Mouse (Mus musculus) C2C12 (cell line): ENCODE measurements at regions not wholly inside any gene's neighbourhood (a gene's known extent, or its start where the extent isn't known, plus 50 kb on each side); places are given as distances from the start of the nearest gene placed in this dataset.

Experiments used
- H3K27me3 ChIP-seq: one replicate; pipeline ENCODE4 v1.6.1; 2011; ENCODE audit not compliant: control insufficient read depth, insufficient read depth, insufficient read length
- H3K36me3 ChIP-seq: one replicate; pipeline ENCODE4 v1.6.1; 2011; ENCODE audit not compliant: control insufficient read depth, insufficient read depth
- H3K4me3 ChIP-seq: one replicate; pipeline ENCODE4 v1.5.1; 2011; ENCODE audit warnings: mild to moderate bottlenecking, control low read depth; ENCODE audit not compliant: poor library complexity, insufficient read depth, severe bottlenecking
- H3K79me2 ChIP-seq: one replicate; pipeline ENCODE4 v1.6.1; 2011; ENCODE audit not compliant: control insufficient read depth, insufficient read depth
- H3K79me3 ChIP-seq: one replicate; pipeline ENCODE4 v1.6.1; 2011; ENCODE audit warnings: low read depth, control low read depth
- H3ac ChIP-seq: one replicate; pipeline ENCODE3; 2011; ENCODE audit warnings: low read depth; ENCODE audit not compliant: control insufficient read depth, insufficient read length
- CEBPB ChIP-seq: IDR thresholded peaks from one replicate; pipeline ENCODE4 v1.6.1; 2011; ENCODE audit warnings: low read depth, mild to moderate bottlenecking, control low read depth, moderate library complexity
- CTCF ChIP-seq: IDR thresholded peaks from one replicate; pipeline ENCODE4 v1.5.1; 2011; ENCODE audit not compliant: control insufficient read depth, insufficient read depth, insufficient read length
- FOSL1 ChIP-seq: IDR thresholded peaks from one replicate; pipeline ENCODE4 v1.8.0; 2011; ENCODE audit warnings: mild to moderate bottlenecking, low read length; ENCODE audit not compliant: poor library complexity, insufficient read depth, severe bottlenecking
- MAX ChIP-seq: IDR thresholded peaks from one replicate; pipeline ENCODE4 v1.6.1; 2011; ENCODE audit warnings: mild to moderate bottlenecking, control low read depth
- MYOD1 ChIP-seq: IDR thresholded peaks from one replicate; pipeline ENCODE4 v1.6.1; 2011; ENCODE audit warnings: low read depth; ENCODE audit not compliant: control insufficient read depth, insufficient read length
- MYOG ChIP-seq: IDR thresholded peaks from one replicate; pipeline ENCODE4 v1.6.1; 2011; ENCODE audit not compliant: control insufficient read depth, insufficient read length; ENCODE audit errors: extremely low read depth
- USF1 ChIP-seq: IDR thresholded peaks from one replicate; pipeline ENCODE4 v1.6.1; 2011; ENCODE audit warnings: low read depth, mild to moderate bottlenecking, control low read depth, moderate library complexity

DNA sequence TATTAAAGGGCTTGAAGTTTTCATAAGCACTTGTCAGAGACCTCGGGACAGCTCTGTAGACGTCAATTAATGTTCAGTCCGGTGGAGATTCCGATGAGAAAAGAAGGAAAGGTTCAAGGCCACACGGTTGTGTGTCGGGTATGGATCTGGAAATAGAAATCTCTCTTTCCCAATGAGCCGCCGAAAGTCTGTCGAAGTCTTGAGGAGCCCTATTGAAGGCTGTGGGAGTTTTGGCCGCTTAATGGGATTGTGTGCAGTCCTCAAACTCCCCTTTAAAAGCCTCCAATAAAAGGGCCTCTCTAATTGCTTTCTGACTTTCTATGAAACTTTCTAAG, 92.0 kb upstream of the Dio3 start:
- no peak overlapping the region for H3K4me3 ChIP-seq
- no peak for TF ChIP-seq MAX
- no peak for TF ChIP-seq CEBPB
- TF ChIP-seq FOSL1 = no peak
- TF ChIP-seq MYOG = no peak
- TF ChIP-seq USF1 = no peak
- no peak for TF ChIP-seq CTCF
- TF ChIP-seq MYOD1 = no peak
- no peak overlapping the region for H3ac ChIP-seq
- no peaks in the 10 kb centered on the region for H3K79me2 ChIP-seq
- peaks cover 50% of the 10 kb centered on the region for H3K27me3 ChIP-seq
- no peaks in the 10 kb centered on the region for H3K36me3 ChIP-seq
- no peaks in the 10 kb centered on the region for H3K79me3 ChIP-seq

DNA sequence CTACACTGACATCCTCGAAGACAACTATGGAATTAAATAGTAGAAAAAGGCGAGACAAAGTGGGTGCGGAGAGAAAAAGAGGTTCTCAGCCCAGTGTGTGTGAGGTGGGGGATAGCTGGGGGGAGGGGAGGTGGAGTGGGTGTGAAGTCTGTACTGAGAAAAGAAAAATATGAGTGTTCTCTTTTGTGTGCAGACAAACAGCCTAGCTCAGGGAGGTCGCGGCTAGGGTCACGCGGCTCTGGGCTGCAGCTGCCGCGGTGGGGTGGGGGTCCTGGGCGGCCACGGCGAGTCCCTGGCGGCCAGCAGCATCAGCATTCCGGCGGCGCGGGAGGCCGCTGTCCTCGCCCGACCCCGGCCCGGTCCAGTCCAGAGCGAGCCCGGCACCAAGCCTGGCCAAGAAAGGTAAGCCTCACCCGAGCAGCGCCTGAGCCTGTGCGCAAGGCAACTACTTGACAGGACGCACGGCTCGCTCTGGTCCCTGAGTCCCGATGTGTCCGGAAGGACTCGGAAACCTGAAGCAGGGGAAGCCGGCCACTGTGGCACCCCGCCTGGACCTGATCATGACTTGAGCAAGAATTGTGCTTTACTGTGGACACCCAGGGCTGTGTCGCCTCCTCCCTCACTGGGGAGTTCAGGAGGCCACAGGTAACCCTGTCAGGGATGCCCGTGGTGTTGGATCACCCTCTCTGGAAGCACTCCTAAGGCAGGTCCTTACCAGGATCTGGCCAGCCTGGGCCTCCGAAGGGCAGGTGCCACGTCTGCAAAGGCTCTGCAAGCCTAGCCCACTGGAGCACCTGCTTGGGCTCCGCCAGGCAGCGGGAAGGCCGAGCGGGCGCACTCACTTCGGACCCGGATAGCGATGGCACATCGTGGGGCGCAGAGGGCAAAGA, 91.4 kb upstream of the Dio3 start:
- no peak for TF ChIP-seq CEBPB
- no peak for TF ChIP-seq USF1
- no peak for TF ChIP-seq FOSL1
- no peak for TF ChIP-seq MYOD1
- TF ChIP-seq MYOG = no peak
- TF ChIP-seq CTCF = no peak
- TF ChIP-seq MAX = no peak

DNA sequence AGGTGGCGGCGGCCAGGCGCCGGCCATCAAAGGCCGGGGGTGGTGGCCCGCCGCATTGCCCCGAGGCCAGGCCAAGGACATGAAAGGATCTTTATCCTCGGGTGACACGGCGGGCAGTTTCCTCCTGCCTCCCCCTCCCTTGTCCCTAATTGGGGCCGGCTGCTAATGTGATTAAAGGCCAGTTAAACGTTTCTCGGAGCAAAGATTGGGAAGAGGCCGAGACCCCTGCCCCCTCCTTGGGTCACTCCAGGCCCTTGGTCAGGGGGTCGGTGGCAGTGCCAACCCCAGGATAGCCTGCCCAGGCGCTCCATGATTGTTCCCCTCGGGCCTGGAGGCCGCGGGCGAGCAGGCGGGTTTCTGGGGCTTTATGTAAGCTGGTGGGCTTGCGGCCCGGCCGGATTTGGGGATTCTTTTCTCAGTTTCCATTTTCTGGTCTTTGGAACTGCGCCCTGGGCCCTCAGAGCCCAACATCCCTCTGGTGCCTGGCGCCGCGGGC, 90.7 kb upstream of the Dio3 start:
- Histone ChIP-seq H3K36me3 (no peaks in the 10 kb centered on the region), H3K79me3 (no peaks in the 10 kb centered on the region), H3K4me3 (no peak overlapping the region), H3K79me2 (no peaks in the 10 kb centered on the region), H3K27me3 (peaks cover 56% of the 10 kb centered on the region), H3ac (no peak overlapping the region)
- TF ChIP-seq CTCF (no peak), MYOG (no peak), FOSL1 (no peak), MYOD1 (no peak), USF1 (no peak)

More for the DNA sequence above, 91.4 kb upstream of the Dio3 start:
- Histone ChIP-seq H3K4me3 (no peak overlapping the region), H3K79me2 (no peaks in the 10 kb centered on the region), H3K36me3 (no peaks in the 10 kb centered on the region), H3ac (no peak overlapping the region), H3K27me3 (peaks cover 56% of the 10 kb centered on the region), H3K79me3 (no peaks in the 10 kb centered on the region)

DNA sequence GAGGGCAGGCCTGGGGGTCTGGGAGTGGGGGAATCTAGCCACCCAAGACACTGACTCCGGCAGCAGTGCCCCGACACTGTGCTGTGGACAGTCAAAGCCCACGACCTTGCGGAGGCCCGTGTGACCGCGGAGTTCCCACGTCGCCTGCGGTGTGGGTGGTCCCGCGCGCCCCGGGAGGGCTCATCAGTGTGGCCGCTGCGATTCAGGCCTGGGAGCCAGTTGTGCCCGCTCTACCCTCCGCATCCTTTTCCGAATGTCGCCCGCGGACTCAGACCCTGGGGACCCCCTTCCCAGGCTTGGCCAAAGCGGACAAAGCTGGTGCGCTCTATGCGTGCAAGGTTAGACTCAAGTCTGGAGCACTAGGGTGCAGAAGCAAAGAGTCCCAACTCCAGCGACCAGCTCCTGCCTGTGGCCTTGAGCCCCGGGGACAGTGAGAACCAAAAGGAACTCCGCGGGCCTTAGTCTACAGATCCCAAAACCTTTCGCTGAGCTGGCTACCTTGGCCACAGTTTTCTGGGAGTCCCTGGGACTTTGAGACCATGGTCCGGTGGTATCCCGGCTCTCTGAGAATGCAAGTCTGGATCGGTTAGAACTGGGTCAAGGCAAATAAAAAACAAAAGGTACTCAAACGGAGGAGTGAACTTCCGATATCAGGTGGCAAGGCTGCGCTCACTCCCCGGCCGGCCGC, 90.1 kb upstream of the Dio3 start:
- H3K79me2 ChIP-seq = no peaks in the 10 kb centered on the region
- peaks cover 56% of the 10 kb centered on the region for H3K27me3 ChIP-seq
- no peaks in the 10 kb centered on the region for H3K79me3 ChIP-seq
- H3K4me3 ChIP-seq = no peak overlapping the region
- H3K36me3 ChIP-seq = no peaks in the 10 kb centered on the region
- H3ac ChIP-seq = no peak overlapping the region
- TF ChIP-seq CEBPB (no peak), CTCF (no peak), MYOG (no peak), MAX (no peak), USF1 (no peak), FOSL1 (no peak), MYOD1 (no peak)

DNA sequence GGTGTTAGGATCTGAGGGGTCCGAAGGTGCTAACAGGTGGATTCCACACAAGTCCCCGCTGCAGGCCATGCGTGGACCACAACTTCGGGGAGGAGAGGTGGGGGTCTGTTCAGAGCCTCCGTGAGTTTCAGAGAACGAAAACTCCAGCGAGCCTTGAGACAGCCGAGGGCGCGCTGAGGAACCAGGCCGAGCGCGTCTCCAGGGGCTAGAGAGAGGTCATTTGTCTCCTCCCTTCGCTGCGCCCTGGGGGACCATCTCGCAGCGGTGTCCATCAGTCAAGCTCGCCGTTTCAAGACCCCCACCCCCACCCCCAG, 89.6 kb upstream of the Dio3 start:
- Histone ChIP-seq H3K79me2 (no peaks in the 10 kb centered on the region), H3ac (no peak overlapping the region), H3K4me3 (no peak overlapping the region), H3K27me3 (peaks cover 54% of the 10 kb centered on the region), H3K36me3 (no peaks in the 10 kb centered on the region), H3K79me3 (no peaks in the 10 kb centered on the region)
- TF ChIP-seq MYOG (no peak), FOSL1 (no peak), MYOD1 (no peak), MAX (no peak), USF1 (no peak), CTCF (no peak), CEBPB (no peak)

DNA sequence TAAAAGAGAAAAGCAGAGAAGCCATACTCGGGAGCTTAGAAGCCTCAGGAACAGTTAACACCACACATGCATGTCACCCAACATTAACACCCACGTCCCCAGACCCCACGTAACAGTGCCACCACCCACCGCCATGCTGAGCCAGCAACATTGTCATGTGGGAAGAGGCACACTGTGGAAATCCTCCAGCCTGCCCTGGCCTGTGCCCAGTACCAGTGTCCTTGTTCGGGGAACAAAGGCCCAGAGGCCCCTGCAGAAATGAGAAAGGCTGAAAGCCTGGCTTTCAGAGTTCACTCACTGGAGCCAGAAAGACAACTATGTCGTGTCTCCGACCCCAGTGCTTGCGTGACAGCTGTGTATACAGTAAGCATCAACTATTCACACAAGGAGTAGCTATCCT, 86.7 kb upstream of the Dio3 start:
- peaks cover 29% of the 10 kb centered on the region for H3K27me3 ChIP-seq
- no peak for TF ChIP-seq MYOD1
- TF ChIP-seq MYOG = no peak
- TF ChIP-seq CTCF = no peak
- no peak for TF ChIP-seq FOSL1
- no peak for TF ChIP-seq MAX
- no peak for TF ChIP-seq CEBPB
- TF ChIP-seq USF1 = no peak
- no peaks in the 10 kb centered on the region for H3K79me3 ChIP-seq
- H3K36me3 ChIP-seq = no peaks in the 10 kb centered on the region
- no peaks in the 10 kb centered on the region for H3K79me2 ChIP-seq
- no peak overlapping the region for H3ac ChIP-seq
- H3K4me3 ChIP-seq = no peak overlapping the region
